Mouse (Mus musculus): ENCODE measurements around the gene Btf3.

- TF ChIP-seq EP300 (optimal IDR thresholded peaks at IDR 0.05) (peak; percentile 84), CTCF (IDR thresholded peaks at IDR 0.05; ENCODE audit: low read depth) (no peak)
Observed at GRCm38 (mm10) chr13:98296072-98296471, 20.7 kb downstream of the Btf3 start.
